8 mouse cellular contexts compared by ENCODE assay signal in the genomic region with DNA sequence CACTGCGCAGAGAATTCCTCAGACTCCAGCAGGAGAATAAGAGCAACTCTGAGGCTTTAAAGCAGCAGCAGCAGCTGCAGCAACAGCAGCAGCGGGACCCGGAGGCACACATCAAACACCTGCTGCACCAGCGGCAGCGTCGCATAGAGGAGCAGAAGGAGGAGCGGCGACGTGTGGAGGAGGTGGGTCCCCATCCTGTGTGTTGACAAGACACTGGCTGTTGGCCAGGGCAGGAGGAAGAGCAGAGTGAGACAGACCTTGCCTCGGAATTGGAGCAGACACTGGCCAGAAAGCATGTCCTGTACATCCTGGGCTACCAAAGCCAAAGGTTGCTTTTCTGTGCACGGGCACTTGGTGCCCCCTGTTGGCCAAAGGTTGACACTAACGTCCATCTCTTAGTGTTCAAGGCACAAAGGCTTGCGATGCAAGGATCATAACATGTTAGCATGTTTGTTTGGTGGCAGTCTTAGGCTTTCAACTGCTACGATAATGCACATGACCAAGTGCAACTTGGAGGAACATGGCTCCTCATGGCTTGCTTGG. TPM values are rescaled to one million over a fixed set of nuclear protein-coding genes. Genes with fewer than 3 reads are reported as not detected.
DNase-seq lines count a peak whose midpoint lies in the region; ATAC-seq and TF ChIP-seq lines count a peak whose summit lies in the region.
"Had no signal": no experiment of that assay in that cellular context is flagged by ENCODE, and none has a peak within 500 bp of the region (broad histone marks: within the 10 kb centered on the region; RNA-seq: fewer than 3 reads in every experiment).

No protein-coding gene starts in this region.

- no peak overlapping the region for H3K27ac ChIP-seq in midbrain, embryonic 15.5 days

- H3K4me3 ChIP-seq in G1E (ENCODE audit: low read depth, low read length), result no peak overlapping the region
- H3K4me3 ChIP-seq in midbrain, embryonic 15.5 days, result no peak overlapping the region

- H3K9ac ChIP-seq in midbrain, embryonic 15.5 days, result no peak overlapping the region

- no peak overlapping the region for H3K4me2 ChIP-seq in midbrain, embryonic 15.5 days

- H3K36me3 ChIP-seq in G1E (replicated peaks), result peaks cover 96% of the 10 kb centered on the region
- peaks cover 53% of the 10 kb centered on the region for H3K36me3 ChIP-seq in midbrain, embryonic 15.5 days (replicated peaks)

- H3K4me1 ChIP-seq in G1E (ENCODE audit: insufficient read depth, low read depth, low read length), result no peaks in the 10 kb centered on the region; the same call in 1 of the 2 replicates
- no peaks in the 10 kb centered on the region for H3K4me1 ChIP-seq in midbrain, embryonic 15.5 days

- H3K9me3 ChIP-seq in G1E (replicated peaks), result no peaks in the 10 kb centered on the region
- no peaks in the 10 kb centered on the region for H3K9me3 ChIP-seq in midbrain, embryonic 15.5 days

- peak; percentile 63 for DNase-seq in G1E (ENCODE audit: low spot score)
- DNase-seq in adrenal gland, postnatal 14 days, result peak; percentile 86
- peak; percentile 61 for DNase-seq in embryo, embryonic 11.5 days (ENCODE audit: low read depth, low spot score)
- peak; percentile 79 to 83 for DNase-seq in heart, postnatal 36 days
- peak; percentile 43 to 84 for DNase-seq in left cerebral cortex, adult 9 months (ENCODE audit: low spot score in 2 of 2)
- DNase-seq in spleen, postnatal 14 days (ENCODE audit: low spot score in 2 of 2), result peak; percentile 50 to 66

- intact Hi-C loops in heart, postnatal 36 days (cut with DNase I), result loop anchor here (1.0 to 5.0 kb wide), 4 partner anchors 40 to 173 kb away; partner anchors contain the start of genes Arrb2 and Pld2

- peak; percentile 87 for TF ChIP-seq CTCF in G1E (IDR thresholded peaks at IDR 0.05; ENCODE audit: low read depth, low read length)

- WGBS in midbrain, embryonic 15.5 days, result 57% methylated on average over 14 of the region's 14 CpGs

- no peaks in the 10 kb centered on the region for H3K27me3 ChIP-seq in G1E (ENCODE audit: insufficient read depth, low read length)
- H3K27me3 ChIP-seq in midbrain, embryonic 15.5 days (replicated peaks), result no peaks in the 10 kb centered on the region

- no peak for ATAC-seq in G1E (ENCODE audit: extremely low read depth, insufficient number of reproducible peaks, low FRiP score, poor library complexity, severe bottlenecking)
- 0 out of 2 replicates have a peak, but pooled peaks have one; percentile 20 for ATAC-seq in midbrain, embryonic 15.5 days (replicated peaks)

RNA-seq across cellular contexts. Expression of gene 4930544D05Rik, which starts 10.6 kb away (rescaled TPM):
- total RNA-seq in G1E (2014; fragmentation: Nextera tagmentation) (not detected in 2 replicates), G1E (2017) (not detected in 2 replicates)
- polyA plus RNA-seq in G1E (2012), result not detected in 2 replicates
- not detected in 2 replicates for total RNA-seq in adrenal gland, postnatal 14 days (2021)
- total RNA-seq in heart, postnatal 36 days (2021), result not detected
- polyA plus RNA-seq in midbrain, embryonic 15.5 days (2015; fragmentation: Nextera tagmentation; extraction: Ambion mirVana), result not detected in 2 replicates
- polyA plus RNA-seq: liver, embryonic 16.5 days had no signal

RNA-seq across cellular contexts. Expression of gene Chrne, which starts 13.9 kb away (rescaled TPM):
- total RNA-seq in G1E (2014; fragmentation: Nextera tagmentation) (not detected in 2 replicates), G1E (2017) (not detected in 2 replicates)
- polyA plus RNA-seq in G1E (2012), result not detected in 2 replicates
- total RNA-seq in adrenal gland, postnatal 14 days (2021), result not detected in 2 replicates
- not detected for total RNA-seq in heart, postnatal 36 days (2021)
- not detected in 2 replicates for polyA plus RNA-seq in midbrain, embryonic 15.5 days (2015; fragmentation: Nextera tagmentation; extraction: Ambion mirVana)
- polyA plus RNA-seq: liver, embryonic 16.5 days had no signal

RNA-seq across cellular contexts. Expression of gene Gp1ba, which starts 33.8 kb away (rescaled TPM):
- 1.1 and 3.1 TPM in 2 replicates for total RNA-seq in G1E (2014; fragmentation: Nextera tagmentation)
- 2.8 and 3.4 TPM in 2 replicates for total RNA-seq in G1E (2017)
- 9.0 TPM in 2 replicates for polyA plus RNA-seq in G1E (2012)
- total RNA-seq in adrenal gland, postnatal 14 days (2021), result 0.49 and 0.56 TPM in 2 replicates
- under 1 TPM; 0.16 to 0.17 TPM for total RNA-seq in heart, postnatal 36 days (2021)
- 0.11 and 0.14 TPM in 2 replicates for polyA plus RNA-seq in midbrain, embryonic 15.5 days (2015; fragmentation: Nextera tagmentation; extraction: Ambion mirVana)

RNA-seq across cellular contexts. Expression of gene Rnf167, which starts 41.9 kb away (rescaled TPM):
- total RNA-seq in G1E (2014; fragmentation: Nextera tagmentation), result 63.7 and 115 TPM in 2 replicates
- total RNA-seq in G1E (2017), result 62.3 and 64.1 TPM in 2 replicates
- 62.6 and 81.3 TPM in 2 replicates for polyA plus RNA-seq in G1E (2012)
- 69.6 and 88.5 TPM in 2 replicates for total RNA-seq in adrenal gland, postnatal 14 days (2021)
- 10 to 100 TPM; 52.5 to 57.9 TPM for total RNA-seq in heart, postnatal 36 days (2021)
- 114 and 122 TPM in 2 replicates for polyA plus RNA-seq in midbrain, embryonic 15.5 days (2015; fragmentation: Nextera tagmentation; extraction: Ambion mirVana)

RNA-seq across cellular contexts. Expression of gene Slc25a11, which starts 42.2 kb away (rescaled TPM):
- total RNA-seq in G1E (2014; fragmentation: Nextera tagmentation), result 42.8 and 72.7 TPM in 2 replicates
- 125 and 144 TPM in 2 replicates for total RNA-seq in G1E (2017)
- 50.6 and 59.2 TPM in 2 replicates for polyA plus RNA-seq in G1E (2012)
- 175 and 184 TPM in 2 replicates for total RNA-seq in adrenal gland, postnatal 14 days (2021)
- total RNA-seq in heart, postnatal 36 days (2021), result 100 to 1,000 TPM; 570 to 607 TPM
- 180 and 181 TPM in 2 replicates for polyA plus RNA-seq in midbrain, embryonic 15.5 days (2015; fragmentation: Nextera tagmentation; extraction: Ambion mirVana)
